Mouse (Mus musculus): ENCODE data around the gene Cldn34a.
"Not testable (repeated sequence)": the region's sequence is repeated elsewhere in the genome, so short reads cannot be mapped to it uniquely, and the experiment has no call there.

Gene Cldn34a

GRCm38 (mm10) chrX:152563034-152563433, at the start of gene Cldn34a:
Cldn34a (plus strand) TSS chrX:152563334.
- DNase-seq (ENCODE audit: low read depth, low spot score) = no peak

DNA sequence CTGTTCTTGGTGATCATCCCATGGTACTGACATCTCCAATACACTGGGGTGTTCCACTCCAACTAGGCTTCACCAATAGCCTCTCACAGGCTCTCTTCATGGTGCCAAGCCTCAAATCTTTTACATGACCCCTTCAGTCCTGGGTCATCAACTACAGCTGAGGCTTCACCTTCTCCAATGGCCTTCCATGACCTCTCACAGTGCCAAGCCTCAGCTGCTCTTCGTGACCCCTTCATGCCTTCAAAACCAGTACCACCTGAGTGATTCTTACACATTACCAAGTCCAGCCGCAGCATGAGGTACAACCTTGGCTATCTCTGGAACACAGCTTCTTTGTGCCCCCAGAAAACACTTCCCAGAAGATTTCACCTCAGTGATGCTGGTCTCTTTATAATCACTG, 44.5 kb upstream of the Cldn34a start:
- not testable (repeated sequence) for DNase-seq (ENCODE audit: low read depth, low spot score)

GRCm38 (mm10) chrX:152545736-152546135, 17.4 kb upstream of the Cldn34a start:
- DNase-seq (ENCODE audit: low read depth, low spot score) = no peak

DNA sequence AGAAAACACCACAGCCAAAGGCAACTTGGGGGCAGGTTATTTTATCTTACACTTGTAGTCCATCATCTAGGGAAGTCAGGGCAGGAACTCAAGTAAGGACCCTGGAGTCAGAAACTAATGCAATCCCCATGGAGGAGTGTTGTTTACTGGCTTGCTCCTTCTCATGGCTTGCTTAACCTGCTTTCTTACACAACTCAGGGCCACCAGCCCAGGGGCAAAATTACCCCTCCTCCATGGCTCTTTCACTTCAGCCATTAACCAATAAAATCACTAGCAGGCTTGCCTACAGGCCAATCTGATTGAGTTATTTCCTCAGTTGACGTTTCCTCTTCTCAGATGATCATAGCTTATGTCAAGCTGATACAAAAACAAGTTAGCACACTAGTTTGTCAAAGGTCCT, 15.0 kb upstream of the Cldn34a start:
- DNase-seq (ENCODE audit: low read depth, low spot score) = no peak

DNA sequence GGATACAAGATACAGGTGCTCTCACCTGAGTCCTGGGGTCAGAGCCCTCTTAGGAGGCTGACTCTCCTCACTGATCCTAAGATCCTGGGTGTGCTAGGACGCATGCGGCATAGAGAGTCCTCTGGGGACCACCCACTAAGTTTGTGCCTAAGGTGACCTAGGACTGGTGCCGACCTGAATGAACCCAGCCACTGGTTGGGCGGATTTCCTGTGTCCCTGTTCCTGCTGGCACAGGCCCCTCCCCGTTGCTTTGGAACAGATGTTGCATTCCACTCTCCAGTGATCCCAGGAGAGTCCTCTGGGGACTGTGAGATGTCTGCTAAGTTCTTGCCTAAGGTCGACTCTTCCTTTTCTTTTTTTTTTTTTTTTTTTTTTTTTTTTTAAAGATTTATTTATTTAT, 5.7 kb upstream of the Cldn34a start:
- no peak for DNase-seq (ENCODE audit: low read depth, low spot score)

Data from WW6 (cell line).